Mouse (Mus musculus): Measurements from ENCODE around the gene Osmr.

DNA sequence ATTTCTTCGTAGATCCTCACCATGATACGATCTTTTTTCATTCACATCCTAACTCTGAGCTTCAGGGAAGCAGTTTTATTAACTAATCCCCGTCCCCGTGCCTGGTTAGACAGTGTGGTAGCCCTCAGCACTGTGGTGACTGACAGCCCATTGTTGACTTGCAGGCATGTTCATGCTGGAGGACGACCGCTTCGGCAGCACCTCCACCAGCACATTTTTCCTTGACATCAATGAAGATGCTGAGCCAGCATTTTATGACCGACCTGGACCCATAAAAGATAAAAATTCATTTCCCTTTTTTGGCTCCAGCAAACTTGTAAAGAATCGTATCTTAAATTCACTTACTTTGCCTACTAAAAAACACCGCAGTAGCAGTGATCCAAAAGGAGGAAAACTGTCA is 88.6 kb downstream of the Osmr start:
- TF ChIP-seq CTCF (IDR thresholded peaks at IDR 0.05; ENCODE audit: control insufficient read depth, insufficient read depth, low read length) (no peak), POLR2A (IDR thresholded peaks at IDR 0.05; ENCODE audit: borderline replicate concordance, control insufficient read depth, low read depth, low read length) (no peak)

All from bone marrow, adult 2 months (tissue).